Mouse (Mus musculus) adrenal gland, adult 18-20 months (tissue): Measurements from ENCODE around the gene Med18. TPM values are rescaled to one million over a fixed set of nuclear protein-coding genes. Genes with fewer than 3 reads are reported as not detected.

Source experiments
- DNase-seq, 2 experiments: peaks; one replicate each; pipeline ENCODE4 v3.0.0; 2021 to 2022; ENCODE audit warnings: low spot score in 2 of 2
- long read RNA-seq, 2 experiments: library from polyadenylated mRNA; stranded (forward); transcript quantifications; one replicate each; pipeline ENCODE4 v2.0.0; 2021
- total RNA-seq, 2 experiments: library from RNA; stranded (reverse); gene quantifications; 1 replicate in 1 of 2; 2 replicates in 1 of 2; pipeline ENCODE4 v1.2.3; 2021

Gene Med18
- 1 to 10 TPM; 6.0 to 8.3 TPM for total RNA-seq
- long read RNA-seq, experiment 1, partial matches to known transcripts = 0 of 3 reads
- long read RNA-seq, experiment 1, other reads (novel, unspliced or antisense) = 0 of 3 reads
- long read RNA-seq, experiment 2, transcript Med18-201 (3 exons, 1,675 nt) = major isoform, 5 of 6 reads
- long read RNA-seq, experiment 2, partial matches to known transcripts = 0 of 6 reads
- long read RNA-seq, experiment 2, other reads (novel, unspliced or antisense) = 0 of 6 reads

GRCm38 (mm10) chr4:132463430-132464254, at the start of gene Med18:
Med18 (minus strand) TSS chr4:132463921.
- peak; percentile 89 to 90 for DNase-seq

- no peak for DNase-seq
Measured at GRCm38 (mm10) chr4:132512080-132512479, 48.4 kb upstream of the Med18 start.

- peak; percentile 97 to 99 for DNase-seq
Measured at GRCm38 (mm10) chr4:132510352-132510798, 46.7 kb upstream of the Med18 start, which contains the start of gene Sesn2. Sesn2 (minus strand) TSS chr4:132510501.

- DNase-seq = peak; percentile 64 to 70
Measured at GRCm38 (mm10) chr4:132509621-132510296, 46.0 kb upstream of the Med18 start.

- DNase-seq = no peak
Measured at GRCm38 (mm10) chr4:132507210-132507609, 43.5 kb upstream of the Med18 start.

- no peak for DNase-seq
Measured at GRCm38 (mm10) chr4:132506250-132506649, 42.5 kb upstream of the Med18 start.

GRCm38 (mm10) chr4:132505800-132506199, 42.1 kb upstream of the Med18 start:
- DNase-seq = no peak

GRCm38 (mm10) chr4:132505034-132505738, 41.5 kb upstream of the Med18 start:
- no peak for DNase-seq

GRCm38 (mm10) chr4:132503344-132503743, 39.6 kb upstream of the Med18 start:
- DNase-seq = no peak

GRCm38 (mm10) chr4:132501639-132502038, 37.9 kb upstream of the Med18 start:
- DNase-seq = no peak

GRCm38 (mm10) chr4:132494271-132494918, 30.7 kb upstream of the Med18 start:
- DNase-seq = no peak

- DNase-seq = no peak
Measured at GRCm38 (mm10) chr4:132492178-132493060, 28.7 kb upstream of the Med18 start.

- DNase-seq = peak in 1 of 2 experiments; percentile 50
Measured at GRCm38 (mm10) chr4:132491748-132492147, 28.0 kb upstream of the Med18 start.

- no peak for DNase-seq
Measured at GRCm38 (mm10) chr4:132491057-132491456, 27.3 kb upstream of the Med18 start.

GRCm38 (mm10) chr4:132490273-132491010, 26.7 kb upstream of the Med18 start:
- DNase-seq = no peak

GRCm38 (mm10) chr4:132488976-132489375, 25.3 kb upstream of the Med18 start:
- DNase-seq = no peak

- DNase-seq = no peak
Measured at GRCm38 (mm10) chr4:132488521-132488920, 24.8 kb upstream of the Med18 start.

GRCm38 (mm10) chr4:132484820-132485219, 21.1 kb upstream of the Med18 start:
- no peak for DNase-seq

- DNase-seq = no peak
Measured at GRCm38 (mm10) chr4:132484231-132484630, 20.5 kb upstream of the Med18 start.
